Mouse (Mus musculus) liver, embryonic 12.5 days (tissue): ENCODE data around the gene Zkscan7. TPM values are rescaled to one million over a fixed set of nuclear protein-coding genes. Genes with fewer than 3 reads are reported as not detected.

ENCODE experiments used
- ATAC-seq: fragments of 200-750 bp; cut with Nextera tagmentation; 2 replicates; pipeline ENCODE4 v1.8.0; 2017; ENCODE audit warnings: moderate number of reproducible peaks, mild to moderate bottlenecking, moderate library complexity
- H3K27ac ChIP-seq: fragments of 300-500 bp; sonication (generic); 2 replicates; pipeline ENCODE4 v1.5.1; 2016; ENCODE audit warnings: mild to moderate bottlenecking
- H3K27me3 ChIP-seq: fragments of 300-500 bp; sonication (generic); replicated peaks from 2 replicates; pipeline ENCODE4 v1.6.1; 2016; ENCODE audit warnings: mild to moderate bottlenecking, moderate library complexity
- H3K36me3 ChIP-seq: fragments of 300-500 bp; sonication (generic); 2 replicates; pipeline ENCODE4 v1.6.1; 2016; ENCODE audit warnings: mild to moderate bottlenecking, moderate library complexity
- H3K4me1 ChIP-seq: fragments of 300-500 bp; sonication (generic); 2 replicates; pipeline ENCODE4 v1.6.1; 2016
- H3K4me2 ChIP-seq: fragments of 300-500 bp; sonication (generic); 2 replicates; pipeline ENCODE4 v1.6.1; 2016; ENCODE audit warnings: mild to moderate bottlenecking, moderate library complexity
- H3K4me3 ChIP-seq: fragments of 300-500 bp; sonication (generic); 2 replicates; pipeline ENCODE4 v1.5.1; 2016; ENCODE audit warnings: mild to moderate bottlenecking, moderate library complexity
- H3K9ac ChIP-seq: fragments of 300-500 bp; sonication (generic); 2 replicates; pipeline ENCODE4 v1.6.1; 2016; ENCODE audit warnings: mild to moderate bottlenecking, moderate library complexity
- H3K9me3 ChIP-seq: fragments of 300-500 bp; sonication (generic); replicated peaks from 2 replicates; pipeline ENCODE4 v1.6.1; 2016; ENCODE audit warnings: mild to moderate bottlenecking, moderate library complexity
- WGBS: fragments of 180-500 bp; shearing (Covaris S2); methylation state at CpG from one replicate; pipeline ENCODE4 v1.1.7; 2016; ENCODE audit not compliant: insufficient replicate concordance; 5-methylcytosine and 5-hydroxymethylcytosine counted together
- polyA plus RNA-seq: library from polyadenylated mRNA; unstranded; fragments of >200 nt; fragmentation: Nextera tagmentation; extraction: Ambion mirVana; gene quantifications from 2 replicates; pipeline ENCODE4 v1.2.1, GENCODE M21; 2016

Zkscan7 gene
- polyA plus RNA-seq, 1 experiment from 2014 or later: 0.66 TPM

- ATAC-seq: no peak
- no peak overlapping the region for H3K27ac ChIP-seq
- peaks cover 74% of the 10 kb centered on the region for H3K36me3 ChIP-seq
- peaks cover 20% of the 10 kb centered on the region for H3K4me1 ChIP-seq
- H3K9me3 ChIP-seq: peaks cover 50% of the 10 kb centered on the region
- H3K9ac ChIP-seq: no peak overlapping the region
- H3K4me2 ChIP-seq: no peak overlapping the region
- H3K27me3 ChIP-seq: no peaks in the 10 kb centered on the region
- no peak overlapping the region for H3K4me3 ChIP-seq
Measured at GRCm38 (mm10) chr9:122860752-122861151, 24.7 kb upstream of the Zkscan7 start.

GRCm38 (mm10) chr9:122863731-122864130, 21.8 kb upstream of the Zkscan7 start:
- no peak for ATAC-seq
- H3K36me3 ChIP-seq: peaks cover 47% of the 10 kb centered on the region
- peak overlapping the region; percentile 77 for H3K4me2 ChIP-seq
- H3K4me3 ChIP-seq: no peak overlapping the region
- 0 out of 2 replicates have a peak overlapping the region, but pooled peaks have one; percentile 82 for H3K9ac ChIP-seq
- no peaks in the 10 kb centered on the region for H3K27me3 ChIP-seq
- peaks cover 42% of the 10 kb centered on the region for H3K9me3 ChIP-seq
- 69% methylated on average over 2 of the region's 2 CpGs for WGBS
- peaks cover 25% of the 10 kb centered on the region for H3K4me1 ChIP-seq
- H3K27ac ChIP-seq: no peak overlapping the region

GRCm38 (mm10) chr9:122864848-122865247, 20.6 kb upstream of the Zkscan7 start:
- H3K4me1 ChIP-seq: peaks cover 25% of the 10 kb centered on the region
- H3K9me3 ChIP-seq: peaks cover 32% of the 10 kb centered on the region
- peak overlapping the region; percentile 73 for H3K4me3 ChIP-seq
- peaks cover 35% of the 10 kb centered on the region for H3K36me3 ChIP-seq
- H3K4me2 ChIP-seq: peak overlapping the region; percentile 77
- peak overlapping the region; percentile 82 for H3K9ac ChIP-seq
- ATAC-seq: no peak
- H3K27ac ChIP-seq: no peak overlapping the region
- H3K27me3 ChIP-seq: 0 out of 2 replicates have a peak, but pooled peaks cover 5% of the 10 kb centered on the region
- WGBS: 41% methylated on average over 3 of the region's 3 CpGs

- ATAC-seq: peak; percentile 93
- Histone ChIP-seq H3K9ac (peak within 1 kb of the TSS; percentile 82), H3K4me2 (peak within 1 kb of the TSS; percentile 77), H3K27ac (peak within 1 kb of the TSS; percentile 74), H3K4me3 (peak within 1 kb of the TSS; percentile 73), H3K4me1 (peaks cover 25% of the 10 kb centered on the region), H3K27me3 (0 out of 2 replicates have a peak, but pooled peaks cover 6% of the 10 kb centered on the region), H3K36me3 (peaks cover 27% of the 10 kb centered on the region), H3K9me3 (peaks cover 23% of the 10 kb centered on the region)
- WGBS: under 1% methylated on average over 34 of the region's 34 CpGs
Measured at GRCm38 (mm10) chr9:122865697-122866166, 19.8 kb upstream of the Zkscan7 start, which contains the start of gene Zfp445. Gene Zfp445, minus strand, starts transcription at chr9:122866006.

- Histone ChIP-seq H3K9ac (peak overlapping the region; percentile 82), H3K4me2 (peak overlapping the region; percentile 77), H3K4me1 (peaks cover 25% of the 10 kb centered on the region), H3K9me3 (peaks cover 18% of the 10 kb centered on the region), H3K27ac (no peak overlapping the region), H3K4me3 (peak overlapping the region; percentile 73), H3K36me3 (peaks cover 22% of the 10 kb centered on the region), H3K27me3 (0 out of 2 replicates have a peak, but pooled peaks cover 6% of the 10 kb centered on the region)
- ATAC-seq: peak; percentile 3
- 72% methylated on average over 4 of the region's 4 CpGs for WGBS
Measured at GRCm38 (mm10) chr9:122866192-122866591, 19.3 kb upstream of the Zkscan7 start.

- no peaks in the 10 kb centered on the region for H3K4me1 ChIP-seq
- H3K36me3 ChIP-seq: no peaks in the 10 kb centered on the region
- H3K27ac ChIP-seq: no peak overlapping the region
- H3K4me3 ChIP-seq: no peak overlapping the region
- ATAC-seq: no peak
- 0 out of 2 replicates have a peak, but pooled peaks cover 6% of the 10 kb centered on the region for H3K27me3 ChIP-seq
- H3K9me3 ChIP-seq: no peaks in the 10 kb centered on the region
- H3K9ac ChIP-seq: no peak overlapping the region
- 57% methylated on average over 4 of the region's 4 CpGs for WGBS
- H3K4me2 ChIP-seq: no peak overlapping the region
Measured at GRCm38 (mm10) chr9:122872595-122872994, 12.9 kb upstream of the Zkscan7 start.

GRCm38 (mm10) chr9:122874653-122875052, 10.8 kb upstream of the Zkscan7 start:
- Histone ChIP-seq H3K27ac (no peak overlapping the region), H3K4me1 (no peaks in the 10 kb centered on the region), H3K4me2 (no peak overlapping the region), H3K36me3 (no peaks in the 10 kb centered on the region), H3K4me3 (no peak overlapping the region), H3K9ac (no peak overlapping the region), H3K27me3 (0 out of 2 replicates have a peak, but pooled peaks cover 2% of the 10 kb centered on the region), H3K9me3 (no peaks in the 10 kb centered on the region)
- ATAC-seq: no peak
- 59% methylated on average over 1 of the region's 1 CpGs for WGBS

- Histone ChIP-seq H3K4me1 (no peaks in the 10 kb centered on the region), H3K9me3 (no peaks in the 10 kb centered on the region), H3K4me3 (no peak overlapping the region), H3K27me3 (no peaks in the 10 kb centered on the region), H3K36me3 (no peaks in the 10 kb centered on the region), H3K27ac (no peak overlapping the region), H3K4me2 (no peak overlapping the region), H3K9ac (no peak overlapping the region)
- 82% methylated on average over 2 of the region's 2 CpGs for WGBS
- no peak for ATAC-seq
Measured at GRCm38 (mm10) chr9:122875145-122875544, 10.3 kb upstream of the Zkscan7 start.

GRCm38 (mm10) chr9:122886372-122887179, 1.1 kb downstream of the Zkscan7 start:
- H3K36me3 ChIP-seq: no peaks in the 10 kb centered on the region
- peaks cover 8% of the 10 kb centered on the region for H3K4me1 ChIP-seq
- peak overlapping the region; percentile 73 for H3K9ac ChIP-seq
- peak overlapping the region; percentile 73 for H3K4me3 ChIP-seq
- H3K27ac ChIP-seq: no peak overlapping the region
- no peaks in the 10 kb centered on the region for H3K9me3 ChIP-seq
- H3K4me2 ChIP-seq: peak overlapping the region; percentile 88
- peaks cover 11% of the 10 kb centered on the region; the same call in 1 of the 2 replicates for H3K27me3 ChIP-seq
- peak; percentile 72 for ATAC-seq
- WGBS: 6% methylated on average over 54 of the region's 54 CpGs

- WGBS: 71% methylated on average over 2 of the region's 2 CpGs
- H3K27ac ChIP-seq: no peak overlapping the region
- H3K4me3 ChIP-seq: no peak overlapping the region
- H3K9ac ChIP-seq: no peak overlapping the region
- no peak overlapping the region for H3K4me2 ChIP-seq
- H3K4me1 ChIP-seq: no peaks in the 10 kb centered on the region; the same call in 1 of the 2 replicates
- ATAC-seq: no peak
- peaks cover 8% of the 10 kb centered on the region for H3K27me3 ChIP-seq
- 0 out of 2 replicates have a peak, but pooled peaks cover under 1% of the 10 kb centered on the region for H3K9me3 ChIP-seq
- H3K36me3 ChIP-seq: peaks cover under 1% of the 10 kb centered on the region; the same call in 1 of the 2 replicates
Measured at GRCm38 (mm10) chr9:122901047-122901446, 15.6 kb downstream of the Zkscan7 start.

- Histone ChIP-seq H3K4me3 (peak overlapping the region; percentile 45), H3K9ac (no peak overlapping the region), H3K27me3 (peaks cover 8% of the 10 kb centered on the region), H3K27ac (no peak overlapping the region), H3K4me2 (peak overlapping the region; percentile 60), H3K36me3 (no peaks in the 10 kb centered on the region), H3K9me3 (no peaks in the 10 kb centered on the region), H3K4me1 (no peaks in the 10 kb centered on the region; the same call in 1 of the 2 replicates)
- WGBS: 20% methylated on average over 32 of the region's 32 CpGs
- no peak for ATAC-seq
Measured at GRCm38 (mm10) chr9:122902717-122903535, 17.4 kb downstream of the Zkscan7 start.
